Mouse (Mus musculus): Measurements from ENCODE around the gene Mpo. TPM values are rescaled to one million over a fixed set of nuclear protein-coding genes. Genes with fewer than 3 reads are reported as not detected.

Mpo gene
- polyA plus RNA-seq, 1 experiment, result not detected

- Histone ChIP-seq H3ac (ENCODE audit: control insufficient read depth, insufficient read length) (no peak overlapping the region), H3K36me3 (ENCODE audit: control insufficient read depth, insufficient read depth) (no peaks in the 10 kb centered on the region), H3K4me3 (peak overlapping the region; percentile 30), H3K4me2 (ENCODE audit: low read depth) (no peak overlapping the region), H3K27me3 (ENCODE audit: control insufficient read depth, insufficient read depth, insufficient read length) (no peaks in the 10 kb centered on the region), H3K79me2 (ENCODE audit: control insufficient read depth, insufficient read depth) (no peaks in the 10 kb centered on the region)
- TF ChIP-seq USF1 (IDR thresholded peaks at IDR 0.05; ENCODE audit: low read depth) (peak; percentile 77), TCF3 (IDR thresholded peaks at IDR 0.05; ENCODE audit: insufficient read length, low read depth) (no peak), MYOG (IDR thresholded peaks at IDR 0.05; ENCODE audit: control insufficient read depth in 1 of 3, insufficient read depth in 1 of 3, insufficient read length in 2 of 3, low read depth in 2 of 3) (no peak), SRF (IDR thresholded peaks at IDR 0.05; ENCODE audit: control insufficient read depth, insufficient read length, low read depth) (no peak), POLR2A (IDR thresholded peaks at IDR 0.05; ENCODE audit: insufficient read length, low read depth) (no peak), TCF12 (IDR thresholded peaks at IDR 0.05; ENCODE audit: insufficient read depth, poor library complexity, severe bottlenecking) (no peak), POLR2AphosphoS2 (IDR thresholded peaks at IDR 0.05; ENCODE audit: insufficient read length, low read depth) (no peak), MAX (IDR thresholded peaks at IDR 0.05; ENCODE audit: low read depth) (no peak)
Measured at GRCm38 (mm10) chr11:87755360-87756017, 37.9 kb upstream of the Mpo start.

- H3K4me3 ChIP-seq, result peak overlapping the region; percentile 30
- TF ChIP-seq TCF3 (IDR thresholded peaks at IDR 0.05; ENCODE audit: insufficient read length, low read depth) (no peak), CEBPB (IDR thresholded peaks at IDR 0.05; ENCODE audit: insufficient read depth, poor library complexity, severe bottlenecking) (no peak), POLR2AphosphoS2 (IDR thresholded peaks at IDR 0.05; ENCODE audit: insufficient read length, low read depth) (no peak), SRF (IDR thresholded peaks at IDR 0.05; ENCODE audit: control insufficient read depth, insufficient read length, low read depth) (no peak), MYOG (IDR thresholded peaks at IDR 0.05; ENCODE audit: control insufficient read depth in 1 of 3, insufficient read depth in 1 of 3, insufficient read length in 2 of 3, low read depth in 2 of 3) (no peak), E2F4 (IDR thresholded peaks at IDR 0.05; ENCODE audit: insufficient read depth) (no peak)
- H3ac ChIP-seq (ENCODE audit: control insufficient read depth, insufficient read length), result no peak overlapping the region
Measured at GRCm38 (mm10) chr11:87756251-87756820, 37.0 kb upstream of the Mpo start.

DNA sequence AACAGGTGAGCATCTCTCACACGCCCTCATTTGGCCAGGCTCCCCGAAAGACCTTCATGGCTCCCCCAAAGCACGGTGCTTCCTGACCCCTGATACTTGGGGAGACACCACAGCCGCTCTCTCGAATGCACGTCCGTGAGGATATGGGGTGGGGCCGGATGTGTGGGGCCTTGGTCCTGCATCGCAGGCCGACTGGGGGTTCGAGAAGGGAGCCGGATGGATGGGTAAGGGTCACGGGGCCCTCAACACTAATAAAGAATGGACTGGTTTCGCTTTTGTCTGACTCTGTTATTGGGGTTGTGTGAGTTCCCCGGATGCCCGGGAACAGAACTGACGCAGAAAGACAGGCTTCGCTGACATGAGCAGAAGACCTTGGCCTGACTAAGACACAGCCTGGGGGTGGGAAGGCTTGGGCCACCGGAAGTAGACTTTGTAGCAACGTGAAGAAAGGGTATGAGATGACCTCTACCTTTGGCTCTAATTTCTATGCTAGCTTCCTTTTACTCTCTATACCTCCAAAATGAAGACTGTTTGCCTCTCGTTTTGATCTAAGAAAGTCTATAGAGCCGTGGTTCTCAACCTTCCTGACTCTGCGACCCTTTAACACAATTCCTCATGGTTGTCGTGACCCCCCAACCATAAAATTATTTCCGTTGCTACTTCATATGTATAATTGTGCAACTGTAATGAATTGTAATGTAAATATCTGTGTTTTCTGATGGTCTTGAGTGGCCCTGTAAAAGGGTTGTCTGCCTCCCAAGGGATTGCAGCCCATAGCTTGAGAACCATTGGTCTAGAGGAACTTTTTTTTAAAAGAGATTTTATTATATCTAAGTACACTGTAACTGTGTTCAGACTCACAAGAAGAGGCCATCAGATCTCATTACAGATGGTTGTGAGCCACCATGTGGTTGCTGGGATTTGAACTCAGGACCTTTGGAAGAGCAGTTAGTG lies 36.1 kb upstream of the Mpo start:
- no peak for TF ChIP-seq SRF (IDR thresholded peaks at IDR 0.05; ENCODE audit: control insufficient read depth, insufficient read length, low read depth)
- no peak for TF ChIP-seq MYOD1 (IDR thresholded peaks at IDR 0.05; ENCODE audit: control insufficient read depth in 1 of 3, insufficient read length in 2 of 3, low read depth in 2 of 3)
- TF ChIP-seq MAX (IDR thresholded peaks at IDR 0.05; ENCODE audit: low read depth), result no peak
- TF ChIP-seq TCF12 (IDR thresholded peaks at IDR 0.05; ENCODE audit: insufficient read depth, poor library complexity, severe bottlenecking), result no peak
- TF ChIP-seq POLR2AphosphoS2 (IDR thresholded peaks at IDR 0.05; ENCODE audit: insufficient read length, low read depth), result no peak
- TF ChIP-seq CEBPB (IDR thresholded peaks at IDR 0.05; ENCODE audit: insufficient read depth, poor library complexity, severe bottlenecking), result no peak
- no peak for TF ChIP-seq USF1 (IDR thresholded peaks at IDR 0.05; ENCODE audit: low read depth)
- TF ChIP-seq E2F4 (IDR thresholded peaks at IDR 0.05; ENCODE audit: insufficient read depth), result no peak
- TF ChIP-seq POLR2A (IDR thresholded peaks at IDR 0.05; ENCODE audit: insufficient read length, low read depth), result no peak
- no peak overlapping the region for H3K4me2 ChIP-seq (ENCODE audit: low read depth)
- H3K79me2 ChIP-seq (ENCODE audit: control insufficient read depth, insufficient read depth), result no peaks in the 10 kb centered on the region
- H3ac ChIP-seq (ENCODE audit: control insufficient read depth, insufficient read length), result no peak overlapping the region
- peaks cover 16% of the 10 kb centered on the region for H3K27me3 ChIP-seq (ENCODE audit: control insufficient read depth, insufficient read depth, insufficient read length)
- H3K4me3 ChIP-seq, result peak overlapping the region; percentile 30
- H3K36me3 ChIP-seq (ENCODE audit: control insufficient read depth, insufficient read depth), result no peaks in the 10 kb centered on the region

More at GRCm38 (mm10) chr11:87756251-87756820, 37.0 kb upstream of the Mpo start:
- H3K36me3 ChIP-seq (ENCODE audit: control insufficient read depth, insufficient read depth), result no peaks in the 10 kb centered on the region
- no peaks in the 10 kb centered on the region for H3K79me2 ChIP-seq (ENCODE audit: control insufficient read depth, insufficient read depth)
- peaks cover 7% of the 10 kb centered on the region for H3K27me3 ChIP-seq (ENCODE audit: control insufficient read depth, insufficient read depth, insufficient read length)
- no peak overlapping the region for H3K4me2 ChIP-seq (ENCODE audit: low read depth)

- Histone ChIP-seq H3K4me3 (peak overlapping the region; percentile 30), H3K4me2 (ENCODE audit: low read depth) (no peak overlapping the region), H3ac (ENCODE audit: control insufficient read depth, insufficient read length) (no peak overlapping the region), H3K27me3 (ENCODE audit: control insufficient read depth, insufficient read depth, insufficient read length) (peaks cover 27% of the 10 kb centered on the region), H3K79me2 (ENCODE audit: control insufficient read depth, insufficient read depth) (no peaks in the 10 kb centered on the region), H3K36me3 (ENCODE audit: control insufficient read depth, insufficient read depth) (no peaks in the 10 kb centered on the region)
- TF ChIP-seq USF1 (IDR thresholded peaks at IDR 0.05; ENCODE audit: low read depth) (peak; percentile 53), MYOD1 (IDR thresholded peaks at IDR 0.05; ENCODE audit: control insufficient read depth in 1 of 3, insufficient read length in 2 of 3, low read depth in 2 of 3) (no peak)
Measured at GRCm38 (mm10) chr11:87758161-87758911, 35.0 kb upstream of the Mpo start.

Data from myocyte (in vitro differentiated cells).